In genomic region chr11:35834022-35834760, GRCm38 (mm10) we compare ENCODE assay signal across 8 mouse cellular contexts. TPM values are rescaled to one million over a fixed set of nuclear protein-coding genes. Genes with fewer than 3 reads are reported as not detected.
DNase-seq lines count a peak whose midpoint lies in the region; ATAC-seq and TF ChIP-seq lines count a peak whose summit lies in the region.

Gene Rars, minus strand, starts transcription at chr11:35834506.

- H3K36me3 ChIP-seq in CH12.LX (replicated peaks in 1 of 2; ENCODE audit: control insufficient read depth in 1 of 2, insufficient read depth in 1 of 2, low read length in 1 of 2) = peaks cover 26 to 44% of the 10 kb centered on the region in 2 experiments
- no peaks in the 10 kb centered on the region; the same call in 1 of the 2 replicates for H3K36me3 ChIP-seq in forebrain, embryonic 11.5 days (ENCODE audit: control insufficient read depth, insufficient read depth, low read length)
- H3K36me3 ChIP-seq in heart, embryonic 16.5 days (ENCODE audit: control insufficient read depth, insufficient read depth) = peaks cover 7% of the 10 kb centered on the region
- peaks cover 31% of the 10 kb centered on the region for H3K36me3 ChIP-seq in liver, embryonic 15.5 days (replicated peaks)
- H3K36me3 ChIP-seq in neural tube, embryonic 12.5 days = peaks cover 22% of the 10 kb centered on the region

- peaks cover 7 to 43% of the 10 kb centered on the region in 2 experiments for H3K4me1 ChIP-seq in CH12.LX (ENCODE audit: control insufficient read depth in 1 of 2, insufficient read depth in 2 of 2)
- peaks cover 6% of the 10 kb centered on the region; the same call in 1 of the 2 replicates for H3K4me1 ChIP-seq in forebrain, embryonic 11.5 days (replicated peaks; ENCODE audit: control insufficient read depth, insufficient read depth, low read length)
- peaks cover 15% of the 10 kb centered on the region for H3K4me1 ChIP-seq in heart, embryonic 16.5 days (ENCODE audit: control insufficient read depth, insufficient read depth, low read length)
- peaks cover 28% of the 10 kb centered on the region for H3K4me1 ChIP-seq in liver, embryonic 15.5 days (replicated peaks)
- H3K4me1 ChIP-seq in neural tube, embryonic 12.5 days = peaks cover 11% of the 10 kb centered on the region

- peaks cover 42% of the 10 kb centered on the region for H3K79me2 ChIP-seq in CH12.LX (replicated peaks; ENCODE audit: control insufficient read depth, extremely low read depth, insufficient read depth, poor library complexity, severe bottlenecking)

- TF ChIP-seq CTCF in CH12.LX (conservative IDR thresholded peaks at IDR 0.05 in 1 of 2, IDR thresholded peaks at IDR 0.05 in 1 of 2; ENCODE audit: low read depth in 2 of 2, low read length in 2 of 2) = peak; percentile 64 to 91

- peak; percentile 47 for TF ChIP-seq RAD21 in CH12.LX (IDR thresholded peaks at IDR 0.05; ENCODE audit: low read depth, low read length)

- WGBS in forebrain, embryonic 11.5 days = 2% methylated on average over 46 of the region's 46 CpGs
- WGBS in heart, embryonic 16.5 days = 2% methylated on average over 46 of the region's 46 CpGs
- WGBS in liver, embryonic 15.5 days (ENCODE audit: insufficient replicate concordance) = 2% methylated on average over 46 of the region's 46 CpGs
- WGBS in neural tube, embryonic 12.5 days = 2% methylated on average over 46 of the region's 46 CpGs

- in situ Hi-C loops in CH12.LX (cut with MboI; ENCODE audit: low pct_ligation_motif_present, low pct_unique_long_range_greater_than_20kb, low sequenced_read_pairs) = loop anchor here (5.0 to 25.0 kb wide), 2 partner anchors 57 to 997 kb away; partner anchors contain the start of gene Spdl1

- no peak for TF ChIP-seq EP300 in CH12.LX (IDR thresholded peaks at IDR 0.05; ENCODE audit: low read length)

- peak within 1 kb of the TSS; percentile 90 to 98 (median 97) for H3K4me3 ChIP-seq in CH12.LX (replicated peaks in 1 of 3; ENCODE audit: low read depth in 2 of 3, low read length in 2 of 3, poor library complexity in 1 of 3)
- peak within 1 kb of the TSS; percentile 88 for H3K4me3 ChIP-seq in forebrain, embryonic 11.5 days (ENCODE audit: low read depth, low read length)
- H3K4me3 ChIP-seq in heart, embryonic 16.5 days (ENCODE audit: low read length) = peak within 1 kb of the TSS; percentile 97
- peak within 1 kb of the TSS; percentile 95 for H3K4me3 ChIP-seq in liver, embryonic 15.5 days (replicated peaks)
- peak within 1 kb of the TSS; percentile 89 for H3K4me3 ChIP-seq in neural tube, embryonic 12.5 days

- peak; percentile 75 for ATAC-seq in forebrain, embryonic 11.5 days (replicated peaks; ENCODE audit: low FRiP score)
- ATAC-seq in heart, embryonic 16.5 days (replicated peaks; ENCODE audit: extremely low read depth, insufficient read depth, low FRiP score) = peak; percentile 70
- ATAC-seq in liver, embryonic 15.5 days (ENCODE audit: insufficient read depth) = peak; percentile 81
- peak; percentile 69 for ATAC-seq in neural tube, embryonic 12.5 days (ENCODE audit: low FRiP score, low read depth)

- TF ChIP-seq POLR2A in CH12.LX (IDR thresholded peaks at IDR 0.05; ENCODE audit: low read depth, low read length) = peak; percentile 97

- peak within 1 kb of the TSS; percentile 96 for H3K9ac ChIP-seq in CH12.LX (ENCODE audit: insufficient read depth, low read depth)
- H3K9ac ChIP-seq in forebrain, embryonic 11.5 days (ENCODE audit: low read length) = peak within 1 kb of the TSS; percentile 82
- peak within 1 kb of the TSS; percentile 89 for H3K9ac ChIP-seq in heart, embryonic 16.5 days (ENCODE audit: low read length)
- peak within 1 kb of the TSS; percentile 82 for H3K9ac ChIP-seq in liver, embryonic 15.5 days
- H3K9ac ChIP-seq in neural tube, embryonic 12.5 days = peak within 1 kb of the TSS; percentile 76

- H3K27me3 ChIP-seq in CH12.LX (replicated peaks) = no peaks in the 10 kb centered on the region
- H3K27me3 ChIP-seq in forebrain, embryonic 11.5 days (ENCODE audit: control insufficient read depth, insufficient read depth, low read length) = no peaks in the 10 kb centered on the region
- no peaks in the 10 kb centered on the region for H3K27me3 ChIP-seq in heart, embryonic 16.5 days (ENCODE audit: control insufficient read depth, insufficient read depth, low read length)
- H3K27me3 ChIP-seq in liver, embryonic 15.5 days = no peaks in the 10 kb centered on the region
- no peaks in the 10 kb centered on the region for H3K27me3 ChIP-seq in neural tube, embryonic 12.5 days (replicated peaks)

- dilution Hi-C loops in CH12.LX (cut with MboI; ENCODE audit: extremely low pct_ligation_motif_present, extremely low pct_unique_long_range_greater_than_20kb, low sequenced_read_pairs) = no loop called here

- H3K27ac ChIP-seq in CH12.LX (ENCODE audit: insufficient read depth, low read depth) = peak within 1 kb of the TSS; percentile 47
- H3K27ac ChIP-seq in forebrain, embryonic 11.5 days (ENCODE audit: low read depth, low read length) = no peak within 1 kb of the TSS
- peak within 1 kb of the TSS; percentile 49 for H3K27ac ChIP-seq in heart, embryonic 16.5 days (ENCODE audit: low read length)
- peak within 1 kb of the TSS; percentile 76 for H3K27ac ChIP-seq in liver, embryonic 15.5 days (replicated peaks)
- no peak within 1 kb of the TSS for H3K27ac ChIP-seq in neural tube, embryonic 12.5 days

- peak; percentile 99 for DNase-seq in CH12.LX (ENCODE audit: extremely low read depth)
- DNase-seq in c-Kit-positive CD71-positive TER-119-negative erythroid progenitor cells, embryonic 14.5 days (ENCODE audit: low read depth) = peak; percentile 94
- peak; percentile 95 for DNase-seq in forebrain, embryonic 11.5 days (ENCODE audit: low spot score)
- DNase-seq in kidney, postnatal 36 days = peak; percentile 96
- DNase-seq in telencephalon, adult 2 months (ENCODE audit: low read depth, low spot score) = peak; percentile 93

- peak within 1 kb of the TSS; percentile 84 for H3K4me2 ChIP-seq in CH12.LX (ENCODE audit: insufficient read depth, low read depth, poor library complexity, severe bottlenecking)
- H3K4me2 ChIP-seq in forebrain, embryonic 11.5 days (ENCODE audit: low read depth, low read length, severe bottlenecking) = peak within 1 kb of the TSS; percentile 73
- peak within 1 kb of the TSS; percentile 87 for H3K4me2 ChIP-seq in heart, embryonic 16.5 days (ENCODE audit: low read depth, low read length)
- peak within 1 kb of the TSS; percentile 81 for H3K4me2 ChIP-seq in liver, embryonic 15.5 days
- H3K4me2 ChIP-seq in neural tube, embryonic 12.5 days (replicated peaks) = peak within 1 kb of the TSS; percentile 64

- H3K9me3 ChIP-seq in CH12.LX (replicated peaks; ENCODE audit: low read length) = no peaks in the 10 kb centered on the region
- H3K9me3 ChIP-seq in forebrain, embryonic 11.5 days (ENCODE audit: control insufficient read depth, low read length) = no peaks in the 10 kb centered on the region
- no peaks in the 10 kb centered on the region for H3K9me3 ChIP-seq in heart, embryonic 16.5 days (replicated peaks; ENCODE audit: control insufficient read depth, low read length)
- H3K9me3 ChIP-seq in liver, embryonic 15.5 days (replicated peaks) = no peaks in the 10 kb centered on the region
- no peaks in the 10 kb centered on the region for H3K9me3 ChIP-seq in neural tube, embryonic 12.5 days

TF ChIP-seq in CH12.LX, 34 proteins besides CTCF, POLR2A, EP300 and RAD21 (continues in another document):
- TF ChIP-seq KAT2A (IDR thresholded peaks at IDR 0.05; ENCODE audit: insufficient replicate concordance, low read length) (peak; percentile 90; the same call in 1 of the 2 replicates), CHD2 (IDR thresholded peaks at IDR 0.05; ENCODE audit: low read length) (no peak), UBTF (IDR thresholded peaks at IDR 0.05; ENCODE audit: low read depth, low read length) (no peak), TBP (conservative IDR thresholded peaks at IDR 0.05; ENCODE audit: low read depth, low read length) (peak; percentile 79), JUND (conservative IDR thresholded peaks at IDR 0.05; ENCODE audit: low read depth, low read length) (no peak), RCOR1 (conservative IDR thresholded peaks at IDR 0.05; ENCODE audit: low read depth, low read length) (peak; percentile 81), USF1 (IDR thresholded peaks at IDR 0.05; ENCODE audit: low read depth, low read length) (no peak), CHD1 (IDR thresholded peaks at IDR 0.05; ENCODE audit: low read depth, low read length) (no peak), ELF1 (IDR thresholded peaks at IDR 0.05; ENCODE audit: low read depth, low read length) (peak; percentile 95), MXI1 (IDR thresholded peaks at IDR 0.05; ENCODE audit: low read depth, low read length) (peak; percentile 93), MEF2A (IDR thresholded peaks at IDR 0.05; ENCODE audit: borderline replicate concordance, low read depth, low read length) (peak; percentile 60), IRF4 (IDR thresholded peaks at IDR 0.05; ENCODE audit: low read depth, low read length) (no peak), ZC3H11A (IDR thresholded peaks at IDR 0.05; ENCODE audit: low read depth, low read length) (no peak), ZMIZ1 (IDR thresholded peaks at IDR 0.05; ENCODE audit: low read depth, low read length) (peak; percentile 22; the same call in 1 of the 2 replicates), E2F4 (IDR thresholded peaks at IDR 0.05; ENCODE audit: insufficient replicate concordance, low read depth, low read length) (no peak), POLR2AphosphoS2 (IDR thresholded peaks at IDR 0.05; ENCODE audit: low read depth, low read length) (peak; percentile 87; the same call in 1 of the 2 replicates), MAZ (IDR thresholded peaks at IDR 0.05; ENCODE audit: low read depth, low read length) (no peak), MAFK (IDR thresholded peaks at IDR 0.05; ENCODE audit: insufficient replicate concordance, low read length) (no peak), NELFE (IDR thresholded peaks at IDR 0.05; ENCODE audit: low read depth, low read length) (peak; percentile 92), TCF12 (IDR thresholded peaks at IDR 0.05; ENCODE audit: low read depth, low read length) (peak; percentile 83), NRF1 (IDR thresholded peaks at IDR 0.05; ENCODE audit: low read depth, low read length) (no peak; the same call in 1 of the 2 replicates), ZNF384 (IDR thresholded peaks at IDR 0.05; ENCODE audit: low read depth, low read length) (no peak), SMC3 (IDR thresholded peaks at IDR 0.05; ENCODE audit: low read depth, low read length) (peak; percentile 36; the same call in 1 of the 2 replicates)

RNA-seq across cellular contexts. Expression of gene Rars, which starts in this region (rescaled TPM):
- total RNA-seq in CH12.LX (2012; rRNA removed) = 169 and 207 TPM in 2 replicates
- total RNA-seq in CH12.LX (2014; rRNA removed) = 280 and 301 TPM in 2 replicates
- 328 and 338 TPM in 2 replicates for polyA plus RNA-seq in CH12.LX (2012; ENCODE audit: insufficient read length, low read depth)
- polyA plus RNA-seq in forebrain, embryonic 11.5 days (2014; fragmentation: Nextera tagmentation; extraction: Ambion mirVana) = 107 and 110 TPM in 2 replicates
- 59.1 and 64.5 TPM in 2 replicates for polyA plus RNA-seq in heart, embryonic 16.5 days (2015; fragmentation: Nextera tagmentation; extraction: Ambion mirVana)
- polyA plus RNA-seq in liver, embryonic 15.5 days (2015; fragmentation: Nextera tagmentation; extraction: Ambion mirVana) = 39.8 and 41.0 TPM in 2 replicates
- polyA plus RNA-seq in neural tube, embryonic 12.5 days (2016; fragmentation: Nextera tagmentation; extraction: Ambion mirVana) = 78.8 and 91.6 TPM in 2 replicates

Comparison
In these comparisons a context has a peak if more than half of its experiments do, and no peak if none do; other contexts are left out.
1. H3K27ac ChIP-seq: peak in CH12.LX (single experiment), heart, embryonic 16.5 days (single experiment) and liver, embryonic 15.5 days (single experiment); none in forebrain, embryonic 11.5 days (single experiment) and neural tube, embryonic 12.5 days (single experiment).
2. Peak in every context shown above with its lines, with median percentiles within 50 percentile points of each other: DNase-seq, H3K4me2 ChIP-seq, H3K4me3 ChIP-seq, H3K9ac ChIP-seq and ATAC-seq.